Mouse (Mus musculus) lung, adult 2 months (tissue): ENCODE results near the gene Ercc4. TPM values are rescaled to one million over a fixed set of nuclear protein-coding genes. Genes with fewer than 3 reads are reported as not detected.
A peak's percentile ranks its signal among the peaks of the same experiment; 100 is the strongest.

ENCODE experiments used
- DNase-seq: peaks from one replicate; pipeline ENCODE4 v3.0.0; 2022
- H3K4me1 ChIP-seq: fragments of 200-500 bp; 2 replicates; pipeline ENCODE4 v1.6.1; 2011; ENCODE audit warnings: low read length; ENCODE audit not compliant: control insufficient read depth, insufficient read depth
- H3K4me3 ChIP-seq: fragments of 200-500 bp; replicated peaks from 2 replicates; pipeline ENCODE3; 2011; ENCODE audit warnings: low read depth, mild to moderate bottlenecking, control low read depth, low read length; ENCODE audit errors: extremely low read depth
- CTCF ChIP-seq: fragments of 200-500 bp; IDR thresholded peaks from 2 replicates; pipeline ENCODE4 v1.5.1; 2011; ENCODE audit warnings: mild to moderate bottlenecking, low read length, control low read depth; ENCODE audit not compliant: insufficient read depth
- POLR2A ChIP-seq: fragments of 200-500 bp; IDR thresholded peaks from 2 replicates; pipeline ENCODE4 v1.6.1; 2011; ENCODE audit warnings: low read depth, mild to moderate bottlenecking, control low read depth, low read length, borderline replicate concordance; ENCODE audit errors: extremely low read depth
- WGBS: fragments of 180-500 bp; shearing (Covaris S2); methylation state at CpG from one replicate; pipeline ENCODE4 v1.1.7; 2018; 5-methylcytosine and 5-hydroxymethylcytosine counted together
- polyA plus RNA-seq: library from polyadenylated mRNA; depleted of rRNA; stranded (reverse); fragments of >200 nt; gene quantifications from 2 replicates; pipeline ENCODE4 v1.2.3, GENCODE M21; 2012

Gene Ercc4
- polyA plus RNA-seq, 1 experiment: 13.8 TPM

- no peak overlapping the region for H3K4me3 ChIP-seq
- H3K4me1 ChIP-seq: no peaks in the 10 kb centered on the region
- no peak for TF ChIP-seq CTCF
- no peak for TF ChIP-seq POLR2A
- 93% methylated on average over 10 of the region's 10 CpGs for WGBS
- DNase-seq: no peak
Measured at GRCm38 (mm10) chr16:13144682-13145410, 35.4 kb downstream of the Ercc4 start.

- TF ChIP-seq CTCF: no peak
- TF ChIP-seq POLR2A: no peak
- no peak for DNase-seq
- 87% methylated on average over 4 of the region's 4 CpGs for WGBS
- Histone ChIP-seq H3K4me1 (no peaks in the 10 kb centered on the region), H3K4me3 (no peak overlapping the region)
Measured at GRCm38 (mm10) chr16:13146231-13146630, 36.7 kb downstream of the Ercc4 start.

GRCm38 (mm10) chr16:13147810-13148555 is 38.5 kb downstream of the Ercc4 start:
- no peak for DNase-seq
- TF ChIP-seq CTCF (no peak), POLR2A (no peak)
- WGBS: 72% methylated on average over 19 of the region's 19 CpGs
- Histone ChIP-seq H3K4me1 (no peaks in the 10 kb centered on the region), H3K4me3 (no peak overlapping the region)

- Histone ChIP-seq H3K4me3 (no peak overlapping the region), H3K4me1 (no peaks in the 10 kb centered on the region)
- DNase-seq: no peak
- 90% methylated on average over 8 of the region's 8 CpGs for WGBS
- TF ChIP-seq POLR2A (no peak), CTCF (no peak)
Measured at GRCm38 (mm10) chr16:13149950-13150349, 40.5 kb downstream of the Ercc4 start.

- H3K4me3 ChIP-seq: no peak overlapping the region
- TF ChIP-seq POLR2A (no peak), CTCF (no peak)
- DNase-seq: no peak
- no peaks in the 10 kb centered on the region for H3K4me1 ChIP-seq
- WGBS: 86% methylated on average over 6 of the region's 6 CpGs
Measured at GRCm38 (mm10) chr16:13150790-13151189, 41.3 kb downstream of the Ercc4 start.

GRCm38 (mm10) chr16:13152475-13152874 is 43.0 kb downstream of the Ercc4 start:
- DNase-seq: no peak
- TF ChIP-seq CTCF (no peak), POLR2A (no peak)
- Histone ChIP-seq H3K4me3 (no peak overlapping the region), H3K4me1 (no peaks in the 10 kb centered on the region)
- WGBS: 81% methylated on average over 5 of the region's 5 CpGs

- Histone ChIP-seq H3K4me1 (no peaks in the 10 kb centered on the region), H3K4me3 (no peak overlapping the region)
- DNase-seq: no peak
- WGBS: 92% methylated on average over 4 of the region's 4 CpGs
- TF ChIP-seq POLR2A (no peak), CTCF (no peak)
Measured at GRCm38 (mm10) chr16:13153215-13153614, 43.7 kb downstream of the Ercc4 start.

- DNase-seq: no peak
- Histone ChIP-seq H3K4me3 (no peak overlapping the region), H3K4me1 (no peaks in the 10 kb centered on the region)
- TF ChIP-seq CTCF (no peak), POLR2A (no peak)
Measured at GRCm38 (mm10) chr16:13154352-13154751, 44.9 kb downstream of the Ercc4 start.

- WGBS: 28% methylated on average over 6 of the region's 6 CpGs
- H3K4me1 ChIP-seq: peaks cover 5% of the 10 kb centered on the region; the same call in 1 of the 2 replicates
- TF ChIP-seq CTCF (no peak), POLR2A (no peak)
- DNase-seq: no peak
- no peak overlapping the region for H3K4me3 ChIP-seq
Measured at GRCm38 (mm10) chr16:13157314-13157713, 47.8 kb downstream of the Ercc4 start.

GRCm38 (mm10) chr16:13158153-13158670 is 48.7 kb downstream of the Ercc4 start:
- H3K4me1 ChIP-seq: peaks cover 5% of the 10 kb centered on the region; the same call in 1 of the 2 replicates
- no peak for DNase-seq
- WGBS: 74% methylated on average over 3 of the region's 3 CpGs
- H3K4me3 ChIP-seq: no peak overlapping the region
- TF ChIP-seq POLR2A (no peak), CTCF (0 out of 2 replicates have a peak, but pooled peaks have one; percentile 5)
